ENCODE assay signal across 14 mouse cellular contexts in the genomic region with DNA sequence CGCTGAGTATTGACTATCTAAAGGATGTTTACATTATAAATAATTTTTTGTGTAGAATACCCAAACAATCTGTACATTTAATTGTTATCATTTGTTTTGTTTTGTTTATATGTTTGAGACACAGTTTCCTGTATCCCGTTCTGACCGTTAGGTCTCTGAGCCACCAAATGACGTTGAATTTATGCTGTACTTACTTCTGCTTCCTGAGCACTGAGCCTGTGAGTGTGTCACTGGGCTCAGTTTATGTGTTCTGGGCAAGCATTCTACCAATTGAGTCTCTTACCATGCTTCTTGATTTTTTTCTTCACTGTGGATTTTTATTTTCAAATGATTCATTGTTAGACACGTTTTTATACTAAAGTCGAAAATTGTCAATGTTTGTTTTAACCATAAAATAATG.
"Had no signal": no experiment of that assay in that cellular context is flagged by ENCODE, and none has a peak within 500 bp of the region (broad histone marks: within the 10 kb centered on the region; RNA-seq: fewer than 3 reads in every experiment).

No protein-coding gene starts in this region.

- H3K27me3 ChIP-seq: neural tube, embryonic 13.5 days; neural tube, embryonic 15.5 days; stomach, embryonic 15.5 days had no signal

- H3K4me3 ChIP-seq: neural tube, embryonic 13.5 days; neural tube, embryonic 15.5 days; stomach, embryonic 15.5 days had no signal

- H3K9ac ChIP-seq: neural tube, embryonic 13.5 days; neural tube, embryonic 15.5 days; stomach, embryonic 15.5 days had no signal

- H3K36me3 ChIP-seq: neural tube, embryonic 13.5 days; neural tube, embryonic 15.5 days; stomach, embryonic 15.5 days had no signal

- H3K9me3 ChIP-seq: neural tube, embryonic 13.5 days; neural tube, embryonic 15.5 days; stomach, embryonic 15.5 days had no signal

- H3K4me2 ChIP-seq: neural tube, embryonic 13.5 days; neural tube, embryonic 15.5 days; stomach, embryonic 15.5 days had no signal

- H3K4me1 ChIP-seq: stomach, embryonic 15.5 days had no signal

- H3K27ac ChIP-seq: neural tube, embryonic 13.5 days; neural tube, embryonic 15.5 days; stomach, embryonic 15.5 days; stomach, postnatal 0 days had no signal

- DNase-seq: retina, postnatal 1 day; right cerebral cortex, adult 18-20 months; right cerebral cortex, postnatal 25 days; spleen, adult 18-20 months; thymus, adult 18-20 months; thymus, adult 2 months; thymus, postnatal 14 days; thymus, postnatal 25 days; thymus, postnatal 36 days; thymus, postnatal 4 days had no signal
